Mouse (Mus musculus) T-helper 2 cell (primary cell): Measurements from ENCODE around the gene Prpf38b.
"Not testable (repeated sequence)": the region's sequence is repeated elsewhere in the genome, so short reads cannot be mapped to it uniquely, and the experiment has no call there.

Source experiments
- in situ Hi-C: fragments of 300-600 bp; cut with MboI, MseI; formaldehyde crosslinking; loops from one replicate; pipeline ENCODE4 v1.15.1; 2025; ENCODE audit warnings: high pct_unique_total_duplicates

Gene Prpf38b

DNA sequence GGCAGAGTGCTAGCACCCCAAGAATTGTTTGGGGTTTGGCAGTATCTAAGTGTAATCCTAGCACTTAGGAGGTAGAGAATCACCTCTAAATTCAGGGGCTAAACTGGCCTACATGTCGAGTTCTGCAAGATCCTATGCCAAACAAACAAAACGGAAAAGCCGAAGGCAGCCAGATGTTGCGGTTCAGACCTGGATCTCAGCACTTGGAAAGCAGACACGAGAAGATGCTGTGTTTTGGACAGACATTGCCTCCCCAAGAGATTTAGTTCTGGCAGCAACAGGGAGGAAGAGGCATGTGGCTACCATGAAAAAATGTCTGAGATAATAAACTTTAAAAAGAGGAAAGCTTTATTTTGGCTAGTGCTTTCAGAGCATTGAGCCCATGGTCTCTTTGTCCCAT, 10.8 kb downstream of the Prpf38b start:
- in situ Hi-C loops, result no loop called here

DNA sequence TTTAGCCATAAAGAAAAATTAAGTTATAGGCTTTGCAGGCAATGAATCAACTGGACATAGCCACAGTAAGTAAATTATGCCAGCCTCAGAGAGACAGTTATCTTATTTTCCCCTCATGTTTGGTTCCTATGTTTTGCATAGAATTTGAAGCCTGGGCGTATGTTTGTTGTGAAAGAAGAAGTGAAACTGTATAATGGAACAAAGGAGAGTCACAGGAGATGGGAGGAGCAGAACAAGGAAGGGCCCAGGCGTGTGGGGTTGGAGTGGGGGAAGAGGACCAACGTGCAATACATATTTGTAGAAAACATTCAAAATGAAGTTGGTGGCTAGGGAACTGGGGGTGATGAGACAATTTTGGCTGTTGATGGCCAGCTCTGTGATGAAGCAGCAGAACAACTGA, 11.4 kb downstream of the Prpf38b start:
- in situ Hi-C loops, result no loop called here

DNA sequence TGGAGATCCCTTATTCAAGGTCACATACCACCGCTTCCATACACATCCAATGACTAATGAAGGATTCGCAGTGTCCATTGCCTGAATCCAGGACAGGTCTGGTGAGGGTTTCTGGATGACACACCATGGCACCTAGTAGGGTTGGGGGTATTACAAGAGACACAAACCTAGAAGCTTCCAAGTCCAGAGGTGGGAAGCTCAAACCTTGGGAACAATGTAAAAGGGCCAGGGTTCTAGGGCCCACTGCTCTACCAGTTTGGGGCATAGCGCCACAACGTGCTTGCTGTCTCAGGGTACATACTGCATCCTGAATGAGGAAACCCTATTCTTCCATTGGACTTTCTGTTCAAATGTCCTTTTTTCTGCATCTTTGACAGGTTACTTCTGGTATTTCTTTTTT, 12.9 kb downstream of the Prpf38b start:
- in situ Hi-C loops, result no loop called here

DNA sequence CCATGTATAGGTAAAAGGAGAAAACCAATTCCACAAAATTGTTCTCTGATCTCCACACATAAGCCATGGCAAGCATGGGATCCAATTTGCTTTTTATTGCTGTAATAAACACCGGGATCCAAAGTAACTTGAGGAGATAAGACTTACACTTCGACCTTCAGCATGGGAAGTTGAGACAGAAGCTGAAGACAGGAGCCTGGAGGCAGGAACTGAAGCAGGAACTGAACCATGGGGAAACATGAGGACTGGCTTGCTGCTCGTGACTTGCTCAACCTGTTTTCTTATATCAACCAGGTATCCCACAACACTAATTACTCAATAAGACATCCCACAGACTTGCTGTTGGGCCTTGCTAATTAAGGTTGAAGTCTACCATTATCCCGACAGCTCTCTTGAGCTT, 18.6 kb downstream of the Prpf38b start:
- in situ Hi-C loops, result no loop called here

DNA sequence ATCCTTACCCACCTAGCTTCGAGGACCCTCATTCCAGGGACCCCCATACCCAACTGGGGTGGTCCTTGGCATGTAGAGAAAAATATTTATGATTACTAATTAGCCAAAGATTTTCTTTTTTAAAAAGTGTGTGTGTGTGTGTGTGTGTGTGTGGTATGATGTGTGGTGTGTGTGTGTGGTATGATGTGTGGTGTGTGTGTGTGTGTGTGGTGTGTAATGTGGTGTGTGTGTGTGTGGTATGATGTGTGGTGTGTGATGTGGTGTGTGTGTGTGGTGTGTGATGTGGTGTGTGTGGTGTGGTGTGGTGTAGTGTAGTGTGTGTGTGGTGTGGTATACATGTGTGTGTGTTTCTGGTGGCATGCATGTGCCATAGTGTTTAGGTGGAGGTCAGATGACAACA, 19.4 kb downstream of the Prpf38b start:
- in situ Hi-C loops, result no loop called here

DNA sequence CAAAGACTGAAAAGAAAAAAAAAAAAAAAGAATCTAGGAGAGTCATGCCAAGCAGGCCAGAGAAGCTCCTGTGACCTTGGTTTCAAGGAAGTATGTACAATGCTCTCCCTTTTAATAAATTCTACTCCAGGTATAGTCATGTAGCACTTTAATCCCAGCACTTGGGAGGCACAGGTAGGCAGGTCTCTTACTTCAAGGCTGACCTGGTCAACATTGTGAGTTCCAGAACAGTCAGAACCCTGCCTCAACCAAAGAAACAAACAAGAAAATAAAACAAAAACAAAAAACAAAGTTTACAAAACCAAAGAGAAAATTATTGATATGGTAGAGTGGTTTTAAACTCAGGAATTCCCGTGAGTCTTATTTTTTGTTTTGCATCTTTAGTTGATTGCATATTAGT, 21.6 kb downstream of the Prpf38b start, which contains the start of gene Fndc7:
Fndc7 (minus strand) TSS at position 101 of the 400 bp plus-strand sequence.
- in situ Hi-C loops, result loop anchor here (5.0 kb wide), 1 partner anchor 98 kb away; no protein-coding TSS in a partner anchor

DNA sequence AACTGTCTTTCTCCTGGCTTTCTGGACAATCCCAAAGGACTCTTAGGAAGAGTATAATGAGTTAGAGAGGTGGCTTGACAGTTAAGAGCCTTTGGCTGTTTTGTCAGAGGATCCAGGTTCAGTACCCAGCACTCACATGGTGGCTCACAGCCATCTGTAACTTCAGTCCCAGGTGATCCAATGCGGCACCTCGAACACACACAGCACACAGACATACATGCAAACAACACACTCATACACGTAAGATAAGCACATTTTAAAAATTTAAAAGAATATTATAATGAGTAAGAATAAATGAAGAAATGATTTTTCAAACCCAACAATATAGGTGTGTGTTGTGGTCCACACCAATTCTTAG, 23.9 kb downstream of the Prpf38b start:
- in situ Hi-C loops, result loop anchor here (5.0 kb wide), 1 partner anchor 95 kb away; no protein-coding TSS in a partner anchor

DNA sequence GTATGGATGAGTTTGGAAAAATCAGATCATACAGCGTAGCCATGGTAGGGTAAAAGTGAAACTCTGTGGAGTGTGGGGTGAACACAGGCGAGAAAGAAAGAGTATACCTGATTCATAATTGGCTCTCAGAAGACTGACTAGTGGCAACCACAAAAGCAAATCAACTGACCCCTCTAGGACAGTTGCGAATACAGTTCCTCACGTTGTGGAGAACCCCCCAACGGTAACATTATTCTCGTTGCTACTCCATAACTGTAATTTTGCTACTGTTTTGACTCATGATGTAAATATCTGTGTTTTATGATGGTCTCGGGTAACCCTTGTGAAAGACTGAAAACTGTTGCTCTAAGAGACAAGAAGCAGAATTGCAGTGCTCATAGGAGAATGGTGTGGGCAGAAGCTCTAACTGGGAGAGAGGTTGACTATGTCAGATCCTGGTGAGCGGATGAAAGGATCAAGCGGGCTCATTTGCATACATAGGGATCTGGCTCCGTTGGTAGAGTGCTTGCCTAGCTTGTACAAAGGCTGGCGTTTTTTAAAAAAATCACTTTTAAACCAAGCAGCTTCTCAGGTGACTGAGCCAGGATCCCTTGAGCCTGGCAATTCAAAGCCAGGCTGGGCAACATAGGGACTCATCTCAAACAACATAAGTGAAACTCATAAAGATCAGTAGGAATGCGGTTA, 24.5 kb downstream of the Prpf38b start:
- in situ Hi-C loops, result loop anchor here (5.0 kb wide), 1 partner anchor 95 kb away; no protein-coding TSS in a partner anchor

DNA sequence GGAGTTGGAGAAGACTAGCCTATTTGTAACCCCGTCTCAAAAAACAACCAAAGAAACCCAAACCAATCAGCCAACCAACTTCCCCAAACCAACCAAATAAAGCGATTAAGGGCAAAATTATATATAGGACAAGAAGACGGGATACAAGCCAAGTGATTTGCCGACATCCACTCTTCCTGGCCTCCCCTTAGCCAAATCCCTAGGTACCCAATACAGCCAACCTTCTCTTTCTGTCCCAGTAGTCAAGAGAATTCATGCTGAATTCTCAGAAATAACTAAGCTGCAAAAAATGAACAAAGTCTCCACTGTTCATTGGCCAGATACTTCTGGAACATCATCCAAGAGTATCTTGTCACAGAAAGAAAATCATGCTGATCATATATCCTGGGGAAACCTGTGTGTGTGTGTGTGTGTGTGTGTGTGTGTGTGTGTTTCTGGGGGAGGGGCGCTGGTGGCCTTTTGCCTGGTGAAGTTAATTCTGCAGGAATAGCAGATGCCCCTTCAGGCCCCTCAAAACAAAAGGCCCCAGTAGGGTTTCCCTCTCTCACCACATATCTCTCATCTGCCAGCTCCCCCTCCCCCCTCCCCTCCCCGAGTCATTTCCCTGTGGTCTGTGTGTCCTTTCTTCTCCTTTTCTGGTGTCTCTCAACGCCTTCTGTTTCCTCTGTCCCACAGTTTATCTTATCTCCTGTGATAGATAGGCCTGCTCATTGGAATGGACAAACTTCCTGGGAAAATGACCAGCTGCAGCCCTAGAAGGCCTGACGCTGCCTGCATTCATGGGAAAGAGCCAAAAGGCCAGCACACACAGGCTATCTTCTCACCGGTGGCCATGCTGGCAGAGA, 25.6 kb downstream of the Prpf38b start:
- in situ Hi-C loops, result loop anchor here (5.0 kb wide), 1 partner anchor 94 kb away; no protein-coding TSS in a partner anchor

DNA sequence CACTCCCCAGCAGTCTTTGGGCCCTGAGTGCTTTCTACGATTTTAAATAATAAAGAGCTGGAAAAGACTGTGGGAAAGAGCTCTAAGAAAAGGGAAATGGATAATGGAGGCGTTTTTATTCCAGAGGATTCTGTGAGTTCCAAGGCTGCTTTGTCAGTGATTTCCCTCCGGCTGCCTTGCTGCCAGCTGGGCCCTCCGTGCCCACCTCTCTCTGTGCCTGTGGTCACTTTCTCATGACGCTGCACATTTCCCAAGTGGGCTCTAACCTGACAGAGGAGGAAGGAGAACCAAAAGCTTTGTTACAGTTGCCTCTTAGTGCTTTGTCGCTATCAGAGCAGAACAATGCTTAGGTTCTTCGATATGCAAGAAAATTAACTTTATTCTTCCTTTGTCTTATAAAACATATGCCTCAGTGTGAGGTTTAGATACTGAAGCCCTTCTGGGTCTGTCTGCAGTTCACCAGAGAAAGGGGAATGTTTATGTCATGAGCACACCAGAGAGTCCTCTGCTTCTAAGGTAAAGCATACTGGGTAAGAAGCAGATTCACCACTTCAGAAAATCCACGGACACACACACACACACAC, 26.7 kb downstream of the Prpf38b start:
- in situ Hi-C loops, result loop anchor here (5.0 kb wide), 1 partner anchor 92 kb away; no protein-coding TSS in a partner anchor

DNA sequence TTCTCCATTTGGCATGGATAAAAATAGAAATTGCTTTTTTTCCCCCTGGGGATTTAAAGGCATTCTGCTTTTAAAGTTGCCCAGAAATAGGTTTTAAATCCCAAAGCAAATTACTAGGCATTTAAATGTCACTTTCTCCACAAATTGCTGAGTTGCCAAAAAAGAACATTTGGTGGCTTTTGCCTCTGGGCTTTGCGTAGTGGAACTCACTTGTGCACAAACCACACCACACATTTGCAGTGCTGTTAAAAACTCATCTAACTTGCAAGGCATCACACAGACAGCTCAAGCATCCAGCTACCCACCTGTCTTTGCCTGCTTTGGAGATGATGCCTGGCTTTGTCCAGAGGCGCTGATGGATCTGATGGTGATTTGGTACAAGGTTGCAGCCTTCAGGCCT, 28.5 kb downstream of the Prpf38b start:
- in situ Hi-C loops, result no loop called here

DNA sequence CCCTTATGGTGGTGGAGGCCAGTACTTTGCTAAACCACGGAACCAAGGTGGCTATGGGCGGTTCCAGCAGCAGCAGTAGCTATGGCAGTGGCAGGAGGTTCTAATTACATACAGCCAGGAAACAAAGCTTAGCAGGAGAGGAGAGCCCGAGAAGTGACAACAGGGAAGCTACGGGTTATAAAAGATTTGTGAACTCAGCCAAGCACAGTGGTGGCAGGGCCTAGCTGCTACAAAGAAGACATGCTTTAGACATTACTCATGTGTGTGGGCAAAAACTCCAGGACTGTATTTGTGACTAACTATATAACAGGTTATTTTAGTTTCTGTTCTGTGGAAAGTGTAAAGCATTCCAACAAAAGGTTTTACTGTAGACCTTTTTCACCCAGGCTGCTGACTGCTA, 29.7 kb downstream of the Prpf38b start:
- in situ Hi-C loops, result not testable (repeated sequence)

DNA sequence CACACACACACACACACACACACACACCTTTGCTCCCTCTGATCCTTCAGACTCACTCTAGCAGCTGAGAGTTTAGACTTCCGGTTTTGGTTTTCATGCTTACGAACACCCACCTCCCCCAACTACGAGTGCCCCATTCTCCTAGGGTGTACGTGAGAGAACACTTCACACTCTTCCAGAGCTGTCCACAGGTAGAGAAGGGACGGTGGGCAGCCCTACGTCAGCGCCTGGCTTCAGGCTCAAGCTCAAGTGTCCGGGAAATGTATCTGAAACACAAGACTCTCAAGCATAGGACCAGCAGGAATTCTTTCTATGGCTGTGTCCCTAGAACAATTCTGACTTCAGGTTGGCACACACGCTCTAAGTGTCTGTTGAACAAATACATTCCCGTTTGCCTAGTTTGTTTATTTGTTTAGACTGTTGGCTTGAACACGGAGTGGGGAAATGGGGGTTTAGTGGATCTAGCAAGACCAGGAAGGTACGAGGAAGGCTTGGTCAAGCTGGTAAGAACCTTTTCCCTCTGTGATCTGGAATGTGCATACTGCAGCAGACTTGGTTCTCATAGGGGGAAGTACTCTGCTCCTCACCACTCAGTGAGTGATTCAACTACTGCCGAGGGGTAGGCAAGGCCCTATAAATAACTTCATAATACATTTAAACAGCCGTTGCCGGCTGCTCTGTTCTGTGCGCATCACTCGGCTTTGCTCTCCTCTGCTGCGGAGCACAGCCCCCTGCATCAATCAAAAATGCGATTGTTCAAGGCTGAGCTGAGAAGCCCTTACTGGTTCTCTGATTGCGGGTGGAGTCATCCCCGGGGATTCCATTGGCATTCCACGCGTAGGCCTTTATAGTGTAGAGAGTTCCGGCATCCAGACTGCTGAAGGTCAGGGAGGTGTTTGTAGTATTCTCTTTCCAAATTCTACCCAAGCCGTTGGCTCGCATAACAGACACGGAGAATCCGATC, 30.7 kb downstream of the Prpf38b start:
- in situ Hi-C loops, result no loop called here

DNA sequence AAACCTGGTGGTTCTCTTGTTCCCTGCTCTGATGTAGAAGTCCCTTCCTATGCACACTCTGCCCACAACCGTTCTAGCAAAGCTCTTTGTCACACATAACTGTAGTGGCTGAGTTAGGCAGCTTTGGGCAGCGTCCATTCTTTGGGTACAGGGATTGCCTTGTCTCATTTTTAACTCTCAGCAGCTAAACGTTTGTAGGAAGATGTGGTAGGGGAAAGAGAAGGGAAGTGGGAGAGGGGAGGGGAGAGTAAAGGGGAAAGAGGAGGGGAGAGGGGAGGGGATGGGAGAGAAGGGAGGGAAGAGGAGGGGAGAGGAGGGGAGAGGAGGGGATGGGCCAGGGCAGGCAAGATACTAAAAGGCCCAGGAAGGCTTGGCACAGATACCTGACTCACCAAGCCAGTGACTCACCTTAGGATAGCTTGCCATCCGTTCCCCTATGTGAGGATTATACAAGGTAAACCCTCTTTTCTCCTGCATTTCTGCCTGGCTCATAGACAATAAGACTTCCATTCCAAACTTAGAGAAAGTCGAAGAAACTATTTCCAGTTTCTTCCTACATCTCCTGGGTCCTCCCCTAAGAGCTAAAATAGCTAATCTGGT, 31.6 kb downstream of the Prpf38b start:
- in situ Hi-C loops, result no loop called here

DNA sequence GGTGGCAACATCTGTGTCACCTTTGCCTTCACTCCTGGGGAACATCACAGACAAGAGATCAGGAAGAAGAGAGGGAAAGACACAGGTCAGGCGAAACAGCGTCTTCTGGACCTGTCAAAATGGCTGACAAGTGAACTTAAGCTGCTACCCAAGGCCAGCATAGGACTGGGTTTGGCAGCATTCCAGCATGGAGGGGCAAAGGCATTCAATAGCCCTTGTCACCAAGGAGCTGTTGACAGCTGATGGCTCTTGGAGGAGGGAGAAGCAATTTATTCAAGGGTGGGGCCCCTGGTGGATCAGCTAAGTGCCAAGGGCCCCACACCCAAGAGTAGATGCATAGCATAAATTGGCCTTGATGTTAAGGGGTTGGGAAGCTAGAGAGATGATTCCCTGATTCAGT, 32.4 kb downstream of the Prpf38b start:
- in situ Hi-C loops, result no loop called here

DNA sequence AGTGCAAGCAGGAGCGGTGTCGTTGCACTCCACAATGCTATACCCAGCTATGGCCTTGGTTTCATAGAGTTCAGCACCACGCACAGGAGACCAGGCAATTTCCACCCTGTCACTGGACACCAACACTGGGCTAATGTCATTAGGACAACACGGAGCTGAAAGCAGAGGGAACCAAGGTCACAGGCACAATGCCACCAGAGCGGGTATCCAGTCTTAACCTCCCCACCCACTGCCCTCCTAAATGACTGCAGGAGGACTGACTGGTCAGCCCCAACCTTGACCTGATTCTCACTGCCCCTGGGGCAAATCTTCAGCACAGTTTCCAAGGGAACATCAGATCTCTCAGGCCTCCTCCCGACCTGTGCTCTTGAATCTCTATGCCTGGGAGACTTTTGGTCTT, 40.9 kb downstream of the Prpf38b start:
- in situ Hi-C loops, result no loop called here

DNA sequence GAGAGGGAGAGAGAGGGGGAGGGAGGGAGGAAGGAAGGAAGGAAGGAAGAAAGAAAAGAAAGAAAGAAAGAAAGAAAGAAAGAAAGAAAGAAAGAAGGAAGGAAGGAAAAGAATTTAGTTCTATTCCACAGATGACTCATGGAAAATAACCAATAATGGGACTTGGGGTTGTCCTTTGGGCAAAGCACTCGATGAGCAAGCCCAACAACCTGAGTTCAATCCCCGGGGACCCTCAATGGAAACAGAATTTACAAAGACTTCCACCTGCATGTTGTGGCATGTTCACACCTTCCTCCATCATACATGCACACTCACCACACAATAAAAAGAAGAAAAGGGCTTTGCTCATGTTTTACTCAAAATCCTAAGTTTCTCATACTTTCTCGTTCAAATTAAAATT, 44.1 kb downstream of the Prpf38b start:
- in situ Hi-C loops, result loop anchor here (10.0 kb wide), 1 partner anchor 1053 kb away; no protein-coding TSS in a partner anchor

DNA sequence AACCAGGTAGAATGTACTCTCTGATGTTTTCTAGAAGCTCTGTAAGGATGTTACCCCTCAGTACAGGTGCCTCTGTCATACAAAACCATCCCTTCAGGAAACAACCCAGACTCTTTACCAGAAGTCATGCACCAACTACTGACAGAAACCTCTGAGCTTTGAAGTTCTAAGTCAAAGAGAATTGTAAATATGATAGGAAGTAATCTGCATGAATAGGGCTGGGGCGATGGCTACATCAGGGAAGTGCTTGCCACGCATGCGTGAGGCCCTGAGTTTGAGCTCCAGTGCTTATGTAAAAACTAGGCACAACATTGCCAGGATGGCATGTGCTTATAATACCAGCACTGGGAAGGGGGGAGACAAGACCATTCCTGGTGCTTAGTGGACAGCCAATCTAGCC, 45.9 kb downstream of the Prpf38b start:
- in situ Hi-C loops, result loop anchor here (10.0 kb wide), 1 partner anchor 1051 kb away; no protein-coding TSS in a partner anchor

DNA sequence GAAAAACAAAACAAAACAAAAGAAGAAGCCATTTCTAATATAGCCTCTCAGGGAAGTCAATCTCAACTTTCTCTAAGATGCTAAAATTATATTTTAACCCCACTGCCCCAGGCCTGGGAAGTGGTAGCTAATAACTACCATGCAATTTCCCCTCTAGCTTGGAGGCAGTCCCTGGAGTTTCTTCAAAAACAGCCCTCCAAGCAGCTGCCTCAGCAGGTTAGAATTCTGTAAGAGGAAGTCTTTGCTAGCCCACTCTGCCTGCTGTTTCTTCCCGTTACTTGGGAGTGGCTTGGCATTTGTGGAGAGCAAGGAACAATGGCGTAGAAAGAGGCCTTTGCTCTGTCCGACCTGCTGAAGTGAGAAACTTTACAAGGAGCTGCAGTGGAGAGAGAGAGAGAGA, 46.4 kb downstream of the Prpf38b start:
- in situ Hi-C loops, result loop anchor here (10.0 kb wide), 1 partner anchor 1050 kb away; no protein-coding TSS in a partner anchor

DNA sequence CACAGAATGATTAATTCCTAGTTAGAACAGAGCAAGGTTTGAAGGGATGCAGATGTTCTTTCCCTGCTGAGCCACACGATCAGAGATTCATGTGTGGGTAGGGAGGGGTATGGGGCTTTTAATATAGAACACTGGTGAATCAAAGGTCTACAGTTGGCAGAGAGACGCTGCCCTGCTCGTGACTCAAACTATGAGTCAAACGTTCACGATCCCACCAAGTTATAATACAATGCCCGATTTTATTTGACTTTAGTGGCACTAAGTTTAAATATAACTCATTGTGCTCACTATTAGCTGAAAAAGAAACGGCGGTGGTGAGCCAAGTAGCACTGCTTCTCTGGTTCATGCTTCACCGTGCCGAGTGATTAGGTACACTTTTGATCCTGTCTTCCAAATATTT, 48.4 kb downstream of the Prpf38b start:
- in situ Hi-C loops, result loop anchor here (10.0 kb wide), 1 partner anchor 1048 kb away; no protein-coding TSS in a partner anchor
